Mouse (Mus musculus): ENCODE measurements around the gene Cul7. TPM values are rescaled to one million over a fixed set of nuclear protein-coding genes. Genes with fewer than 3 reads are reported as not detected.

Cul7 gene
- polyA plus RNA-seq, 1 experiment from 2014 or later: 41.1 TPM

- H3K9ac ChIP-seq: peak overlapping the region; percentile 92
- peaks cover 33% of the 10 kb centered on the region for H3K4me1 ChIP-seq (replicated peaks)
- no peaks in the 10 kb centered on the region for H3K27me3 ChIP-seq (replicated peaks)
- H3K27ac ChIP-seq: peak overlapping the region; percentile 97
- ATAC-seq: no peak
- 69% methylated on average over 17 of the region's 17 CpGs for WGBS
- H3K4me2 ChIP-seq (replicated peaks): peak overlapping the region; percentile 74
- peak overlapping the region; percentile 76 for H3K4me3 ChIP-seq (replicated peaks)
- H3K9me3 ChIP-seq: no peaks in the 10 kb centered on the region
- peaks cover 33% of the 10 kb centered on the region for H3K36me3 ChIP-seq
Measured at GRCm38 (mm10) chr17:46651292-46651691, 1.2 kb downstream of the Cul7 start.

- Histone ChIP-seq H3K4me1 (replicated peaks) (peaks cover 29% of the 10 kb centered on the region), H3K4me2 (replicated peaks) (peak overlapping the region; percentile 74), H3K9me3 (no peaks in the 10 kb centered on the region), H3K4me3 (replicated peaks) (peak overlapping the region; percentile 76), H3K27me3 (replicated peaks) (no peaks in the 10 kb centered on the region), H3K36me3 (peaks cover 35% of the 10 kb centered on the region), H3K9ac (peak overlapping the region; percentile 92), H3K27ac (no peak overlapping the region)
- no peak for ATAC-seq
- 63% methylated on average over 20 of the region's 20 CpGs for WGBS
Measured at GRCm38 (mm10) chr17:46651755-46652547, 1.8 kb downstream of the Cul7 start.

- WGBS: 74% methylated on average over 6 of the region's 6 CpGs
- H3K4me1 ChIP-seq (replicated peaks): peaks cover 18% of the 10 kb centered on the region
- H3K27me3 ChIP-seq (replicated peaks): no peaks in the 10 kb centered on the region
- no peak overlapping the region for H3K9ac ChIP-seq
- H3K4me3 ChIP-seq (replicated peaks): no peak overlapping the region
- H3K36me3 ChIP-seq: peaks cover 64% of the 10 kb centered on the region
- no peak overlapping the region for H3K27ac ChIP-seq
- no peak overlapping the region for H3K4me2 ChIP-seq (replicated peaks)
- ATAC-seq: no peak
- no peaks in the 10 kb centered on the region for H3K9me3 ChIP-seq
Measured at GRCm38 (mm10) chr17:46656054-46656453, 5.9 kb downstream of the Cul7 start.

GRCm38 (mm10) chr17:46661351-46661750 is 11.2 kb downstream of the Cul7 start:
- no peak overlapping the region for H3K9ac ChIP-seq
- no peaks in the 10 kb centered on the region for H3K9me3 ChIP-seq
- H3K36me3 ChIP-seq: peaks cover 72% of the 10 kb centered on the region
- WGBS: 97% methylated on average over 9 of the region's 9 CpGs
- H3K4me3 ChIP-seq (replicated peaks): no peak overlapping the region
- no peak overlapping the region for H3K4me2 ChIP-seq (replicated peaks)
- H3K27ac ChIP-seq: no peak overlapping the region
- no peaks in the 10 kb centered on the region for H3K4me1 ChIP-seq (replicated peaks)
- H3K27me3 ChIP-seq (replicated peaks): no peaks in the 10 kb centered on the region
- no peak for ATAC-seq

- 83% methylated on average over 12 of the region's 12 CpGs for WGBS
- Histone ChIP-seq H3K9ac (no peak overlapping the region), H3K4me3 (replicated peaks) (no peak overlapping the region), H3K27ac (no peak overlapping the region), H3K9me3 (no peaks in the 10 kb centered on the region), H3K4me1 (replicated peaks) (no peaks in the 10 kb centered on the region), H3K4me2 (replicated peaks) (no peak overlapping the region), H3K27me3 (replicated peaks) (no peaks in the 10 kb centered on the region), H3K36me3 (peaks cover 75% of the 10 kb centered on the region)
- ATAC-seq: no peak
Measured at GRCm38 (mm10) chr17:46661981-46662380, 11.8 kb downstream of the Cul7 start.

- no peaks in the 10 kb centered on the region for H3K9me3 ChIP-seq
- H3K27me3 ChIP-seq (replicated peaks): no peaks in the 10 kb centered on the region
- no peak for ATAC-seq
- 88% methylated on average over 5 of the region's 5 CpGs for WGBS
- no peak overlapping the region for H3K4me2 ChIP-seq (replicated peaks)
- no peak overlapping the region for H3K4me3 ChIP-seq (replicated peaks)
- peaks cover 72% of the 10 kb centered on the region for H3K36me3 ChIP-seq
- H3K9ac ChIP-seq: no peak overlapping the region
- no peaks in the 10 kb centered on the region for H3K4me1 ChIP-seq (replicated peaks)
- no peak overlapping the region for H3K27ac ChIP-seq
Measured at GRCm38 (mm10) chr17:46662730-46663129, 12.6 kb downstream of the Cul7 start.

- WGBS: 92% methylated on average over 16 of the region's 16 CpGs
Measured at GRCm38 (mm10) chr17:46667712-46668111, 17.6 kb downstream of the Cul7 start.

GRCm38 (mm10) chr17:46669911-46670310 is 19.8 kb downstream of the Cul7 start:
- Histone ChIP-seq H3K9me3 (no peaks in the 10 kb centered on the region), H3K36me3 (peaks cover 36% of the 10 kb centered on the region), H3K4me2 (replicated peaks) (no peak overlapping the region), H3K4me3 (replicated peaks) (no peak overlapping the region), H3K9ac (no peak overlapping the region), H3K27me3 (replicated peaks) (no peaks in the 10 kb centered on the region), H3K4me1 (replicated peaks) (peaks cover 15% of the 10 kb centered on the region), H3K27ac (no peak overlapping the region)
- 96% methylated on average over 10 of the region's 10 CpGs for WGBS
- ATAC-seq: no peak

More at GRCm38 (mm10) chr17:46667712-46668111, 17.6 kb downstream of the Cul7 start:
- no peaks in the 10 kb centered on the region for H3K9me3 ChIP-seq
- H3K4me3 ChIP-seq (replicated peaks): no peak overlapping the region
- H3K4me2 ChIP-seq (replicated peaks): no peak overlapping the region
- H3K27ac ChIP-seq: no peak overlapping the region
- 0 out of 2 replicates have a peak, but pooled peaks cover 1% of the 10 kb centered on the region for H3K4me1 ChIP-seq (replicated peaks)
- H3K27me3 ChIP-seq (replicated peaks): no peaks in the 10 kb centered on the region
- H3K36me3 ChIP-seq: peaks cover 51% of the 10 kb centered on the region
- no peak overlapping the region for H3K9ac ChIP-seq
- no peak for ATAC-seq

- Histone ChIP-seq H3K9ac (peak within 1 kb of the TSS; percentile 87), H3K27ac (peak within 1 kb of the TSS; percentile 62), H3K9me3 (no peaks in the 10 kb centered on the region), H3K27me3 (replicated peaks) (no peaks in the 10 kb centered on the region), H3K4me1 (replicated peaks) (peaks cover 27% of the 10 kb centered on the region), H3K4me3 (replicated peaks) (peak within 1 kb of the TSS; percentile 77), H3K4me2 (replicated peaks) (peak within 1 kb of the TSS; percentile 76), H3K36me3 (peaks cover 44% of the 10 kb centered on the region)
- peak; percentile 95 for ATAC-seq
- under 1% methylated on average over 43 of the region's 43 CpGs for WGBS
Measured at GRCm38 (mm10) chr17:46673850-46674529, 23.9 kb downstream of the Cul7 start, which contains the start of gene Rrp36. TSS of gene Rrp36 (minus strand) at chr17:46674352.

- WGBS: 25% methylated on average over 15 of the region's 15 CpGs
Measured at GRCm38 (mm10) chr17:46674530-46675283, 24.6 kb downstream of the Cul7 start.

GRCm38 (mm10) chr17:46678416-46678815 is 28.3 kb downstream of the Cul7 start, which contains the start of gene Mea1:
TSS of gene Mea1 (plus strand) at chr17:46678793.
- WGBS: 82% methylated on average over 8 of the region's 9 CpGs
- ATAC-seq: no peak
- Histone ChIP-seq H3K9ac (peak within 1 kb of the TSS; percentile 76), H3K9me3 (no peaks in the 10 kb centered on the region), H3K27ac (no peak within 1 kb of the TSS; the same call in 1 of the 2 replicates), H3K36me3 (peaks cover 32% of the 10 kb centered on the region), H3K27me3 (replicated peaks) (no peaks in the 10 kb centered on the region), H3K4me3 (replicated peaks) (peak within 1 kb of the TSS; percentile 89), H3K4me2 (replicated peaks) (peak within 1 kb of the TSS; percentile 71), H3K4me1 (replicated peaks) (peaks cover 36% of the 10 kb centered on the region)

More at GRCm38 (mm10) chr17:46674530-46675283, 24.6 kb downstream of the Cul7 start:
- ATAC-seq: peak; percentile 44
- Histone ChIP-seq H3K4me2 (replicated peaks) (peak overlapping the region; percentile 76), H3K4me1 (replicated peaks) (peaks cover 34% of the 10 kb centered on the region), H3K27ac (peak overlapping the region; percentile 62), H3K4me3 (replicated peaks) (peak overlapping the region; percentile 77), H3K27me3 (replicated peaks) (no peaks in the 10 kb centered on the region), H3K9ac (peak overlapping the region; percentile 45), H3K9me3 (no peaks in the 10 kb centered on the region), H3K36me3 (peaks cover 38% of the 10 kb centered on the region)

GRCm38 (mm10) chr17:46678911-46679310 is 28.8 kb downstream of the Cul7 start:
- Histone ChIP-seq H3K4me2 (replicated peaks) (peak overlapping the region; percentile 71), H3K9me3 (no peaks in the 10 kb centered on the region), H3K27ac (no peak overlapping the region), H3K27me3 (replicated peaks) (no peaks in the 10 kb centered on the region), H3K4me3 (replicated peaks) (peak overlapping the region; percentile 89; the same call in 1 of the 2 replicates), H3K36me3 (peaks cover 36% of the 10 kb centered on the region), H3K4me1 (replicated peaks) (peaks cover 34% of the 10 kb centered on the region), H3K9ac (peak overlapping the region; percentile 76)
- 53% methylated on average over 9 of the region's 9 CpGs for WGBS
- no peak for ATAC-seq
